Mouse (Mus musculus) brain, adult 2 months (tissue): Measurements from ENCODE around the gene Bcl11a.

Experiments
- DNase-seq: peaks from one replicate; pipeline ENCODE4 v3.0.0; 2011; ENCODE audit warnings: low read depth, low spot score

The Bcl11a gene

DNA sequence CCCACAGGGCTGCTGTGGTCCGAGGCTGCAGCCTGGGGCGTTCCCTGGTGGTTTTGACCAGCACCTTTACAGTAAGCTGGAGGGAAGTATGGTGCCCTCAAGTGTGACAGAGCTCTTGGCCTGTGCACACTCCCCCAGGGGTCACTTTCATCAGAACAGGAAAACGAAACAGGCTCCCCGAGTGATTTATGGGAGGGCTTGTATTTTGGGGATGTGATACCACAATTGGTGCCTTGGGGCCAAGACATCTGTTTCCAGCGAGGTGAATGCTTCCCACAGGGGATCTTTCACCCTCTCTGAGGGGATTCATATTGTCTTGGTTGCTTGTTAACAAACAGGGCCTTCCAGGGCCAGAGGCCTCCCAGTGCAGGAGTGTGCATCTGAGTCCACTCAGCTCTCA lies 122.5 kb downstream of the Bcl11a start:
- DNase-seq, result no peak

DNA sequence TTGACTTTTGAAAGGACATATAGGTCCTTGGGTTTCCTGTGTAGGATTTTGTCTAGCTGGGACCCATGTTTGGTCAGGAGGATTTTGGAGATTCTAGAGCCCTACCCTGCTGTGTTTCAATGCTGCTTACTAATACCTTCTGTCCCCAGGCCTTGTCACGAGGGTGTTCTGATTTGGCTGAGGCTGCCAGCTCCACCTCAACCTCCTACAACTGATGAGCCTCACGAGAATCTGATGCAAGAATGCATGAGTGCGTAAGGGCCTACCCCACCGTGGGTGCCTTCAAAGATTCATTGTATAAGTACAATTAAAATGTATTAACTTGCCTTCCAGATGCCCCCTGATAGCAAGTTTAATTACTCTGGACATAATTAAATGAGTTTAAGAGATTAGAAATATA lies 123.4 kb downstream of the Bcl11a start:
- DNase-seq, result no peak

DNA sequence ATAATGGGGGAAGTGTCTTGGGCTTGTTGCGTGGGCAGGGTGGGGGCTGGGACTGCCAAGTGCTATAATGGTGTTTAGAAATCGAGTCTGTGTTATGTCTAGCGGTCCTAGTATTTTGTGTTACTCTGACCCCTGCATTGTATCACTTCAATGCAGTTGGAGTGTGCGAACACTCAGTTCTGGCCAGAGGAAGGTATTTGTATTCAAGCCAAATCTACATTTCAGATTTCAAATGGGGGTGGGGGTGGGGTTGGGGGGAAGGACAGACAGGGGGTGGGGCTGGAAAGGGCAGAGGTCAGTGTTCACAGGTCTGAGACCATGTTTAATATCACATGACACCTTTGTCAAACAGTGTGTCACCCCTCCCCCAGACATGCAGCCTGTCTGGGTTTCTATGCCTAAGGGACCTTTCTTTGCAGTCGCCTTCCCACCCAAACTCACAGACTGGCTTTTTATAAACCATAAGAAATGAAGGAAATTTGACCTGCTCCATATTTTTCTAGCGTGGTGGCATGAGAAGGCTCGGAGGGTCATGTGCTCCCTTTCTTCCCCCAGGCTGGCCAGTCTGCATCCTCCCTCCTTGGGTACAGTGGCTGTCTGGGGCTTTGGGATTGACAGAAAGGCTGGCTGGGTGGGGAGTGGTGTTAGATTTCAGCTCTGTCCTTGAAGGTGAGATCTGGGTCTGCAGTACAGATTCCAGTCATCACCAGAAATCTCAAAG lies 124.9 kb downstream of the Bcl11a start:
- no peak for DNase-seq

DNA sequence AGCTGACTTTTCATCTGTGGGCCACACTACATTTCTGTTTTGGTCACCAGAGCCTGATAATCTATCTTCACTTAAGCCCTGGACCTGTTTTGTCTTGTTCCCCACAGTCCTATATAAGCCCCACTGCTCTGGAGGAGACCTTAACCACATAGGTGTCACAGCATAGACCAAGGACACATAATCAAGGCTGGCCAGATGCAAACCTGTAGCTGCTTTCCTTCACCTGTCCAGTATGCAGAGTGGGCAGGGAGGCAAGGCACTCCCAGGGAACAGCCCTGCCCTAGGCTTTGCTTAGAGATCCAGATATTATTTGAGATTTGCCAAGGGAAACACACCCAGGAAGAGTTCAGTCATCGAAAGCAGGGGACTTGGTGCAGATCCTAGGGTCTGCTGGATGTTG lies 125.6 kb downstream of the Bcl11a start:
- DNase-seq, result no peak

DNA sequence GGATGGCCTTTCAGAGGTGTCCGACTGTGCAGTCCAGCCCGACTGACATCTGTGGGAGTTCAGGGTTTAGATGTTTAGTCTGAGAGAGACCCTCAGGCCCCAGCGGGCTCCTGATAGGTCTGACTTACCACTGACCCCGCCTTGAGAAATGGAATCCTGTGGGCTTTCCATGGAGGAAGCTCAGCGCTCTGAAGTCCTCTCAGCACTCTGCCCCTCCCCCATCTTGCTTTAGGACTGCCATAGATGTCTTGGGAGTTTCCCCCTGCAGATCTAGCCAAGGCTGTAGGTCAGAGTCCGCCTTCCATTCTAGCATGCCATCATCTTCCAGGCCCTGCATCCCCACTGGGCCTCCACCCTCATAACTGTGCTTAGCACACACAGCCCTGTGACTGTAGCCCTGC lies 131.1 kb downstream of the Bcl11a start:
- no peak for DNase-seq

DNA sequence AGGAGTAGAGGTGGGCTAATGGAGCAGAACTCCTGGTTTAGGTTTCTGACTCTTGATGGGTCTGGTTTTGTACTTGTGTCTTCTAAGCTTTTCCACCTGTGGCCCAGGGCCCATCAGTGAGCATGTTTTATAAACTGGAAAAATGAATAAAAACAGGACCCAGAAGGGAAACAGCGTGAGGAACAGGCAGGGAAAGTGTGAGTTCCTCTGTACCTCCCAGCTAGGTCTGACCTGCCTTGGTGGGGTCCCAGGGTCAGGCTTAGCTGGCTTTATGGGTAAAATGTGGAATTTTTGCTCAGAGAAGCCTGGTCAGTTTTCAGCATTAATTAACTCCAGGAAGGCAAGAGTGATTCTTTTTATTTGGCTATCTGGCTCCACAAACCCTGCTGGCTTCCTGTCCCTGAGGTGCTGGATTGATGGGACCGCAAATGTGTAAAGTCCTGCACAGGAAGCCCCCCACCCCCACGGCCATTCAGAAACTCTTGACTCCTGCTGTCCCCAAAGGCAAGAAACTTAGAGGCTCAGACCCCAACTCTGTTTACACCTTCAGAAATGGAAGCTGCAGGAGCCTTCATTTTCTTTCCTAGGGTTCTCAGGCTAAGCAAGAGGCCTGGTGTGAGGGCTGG lies 136.8 kb downstream of the Bcl11a start:
- no peak for DNase-seq

DNA sequence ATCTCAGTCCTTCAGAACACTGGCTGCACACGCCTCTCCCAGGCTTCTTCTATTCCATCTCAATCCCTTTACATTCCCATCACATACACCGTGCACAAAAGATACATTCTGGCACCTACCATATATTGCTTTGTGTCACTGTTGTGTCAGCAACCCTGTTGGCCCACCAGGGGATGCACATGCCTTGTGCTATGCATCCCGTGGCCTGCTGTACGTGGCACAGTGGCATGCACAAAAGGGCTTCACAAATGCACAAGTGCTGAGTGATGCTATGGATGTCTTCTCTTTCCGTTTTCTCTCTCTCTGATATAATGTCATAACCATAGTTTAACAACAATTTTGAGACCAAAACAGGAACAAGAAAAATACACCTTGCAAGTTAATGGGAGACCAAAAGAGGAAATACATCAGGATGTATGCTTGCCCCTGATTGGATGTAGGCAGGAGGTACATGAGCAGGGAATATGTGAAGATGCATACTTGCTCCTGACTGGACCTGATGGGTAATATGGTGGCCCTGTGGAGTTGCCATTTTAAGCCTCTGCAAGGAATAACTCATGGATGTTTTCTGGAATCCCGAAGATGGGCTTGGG lies 140.0 kb downstream of the Bcl11a start:
- DNase-seq, result no peak

DNA sequence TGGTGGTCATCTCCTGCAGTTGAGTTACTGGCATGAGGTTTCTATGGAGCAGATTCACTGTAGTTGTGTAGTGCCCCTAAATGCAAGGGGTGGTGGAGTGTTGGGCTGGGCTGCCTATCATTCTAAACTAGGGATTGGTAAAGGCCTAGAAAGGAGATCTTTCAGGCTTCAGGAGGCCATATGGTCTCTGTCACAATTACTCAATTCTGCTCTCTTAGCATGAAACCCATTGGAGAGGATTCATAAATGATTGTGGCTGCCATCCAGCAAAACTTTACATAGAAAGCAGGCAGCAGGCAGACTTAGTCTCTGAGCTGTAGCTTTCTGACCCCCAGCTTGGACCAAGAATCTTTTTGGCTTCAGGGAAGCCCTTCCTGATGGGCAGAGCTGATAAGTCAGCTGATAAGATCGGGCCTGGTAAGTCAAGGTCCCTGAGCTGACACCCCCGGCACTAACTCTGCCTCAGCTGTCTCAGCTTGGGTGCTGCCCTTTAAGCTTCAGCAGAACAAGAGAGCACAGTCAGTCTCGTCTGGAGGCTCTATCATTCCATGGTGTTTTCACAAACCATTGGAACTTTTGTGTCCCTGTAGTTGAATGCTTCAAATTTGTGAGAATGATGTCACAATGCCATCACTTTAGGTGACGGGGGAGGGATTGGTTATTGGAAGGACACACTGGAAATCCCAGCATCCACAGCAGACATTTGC lies 143.9 kb downstream of the Bcl11a start:
- peak; percentile 33 for DNase-seq
